Mouse (Mus musculus): ENCODE data around the gene Pramel6.
"Not testable (repeated sequence)": the region's sequence is repeated elsewhere in the genome, so short reads cannot be mapped to it uniquely, and the experiment has no call there.

Gene Pramel6

DNA sequence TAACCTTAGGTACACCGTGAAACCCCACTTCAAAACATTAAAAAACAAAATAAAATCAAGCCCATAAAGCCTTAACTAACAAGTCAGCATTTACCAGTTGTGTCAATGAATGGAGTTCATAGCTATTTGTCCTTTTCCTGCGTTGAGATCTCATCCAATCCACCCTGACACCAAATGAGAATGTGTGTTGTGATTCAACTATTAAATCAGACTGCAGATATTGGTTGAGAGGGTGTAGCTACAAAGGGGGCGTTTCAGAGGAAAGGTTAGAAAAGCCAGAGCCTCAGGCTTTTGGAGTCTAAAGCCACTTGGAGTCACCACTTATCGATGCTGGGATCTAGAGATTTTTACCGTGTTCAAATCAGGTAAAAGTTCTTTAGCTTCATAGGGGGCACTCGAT is at the start of gene Pramel6:
Pramel6 (plus strand) TSS at position 301 of the 400 bp plus-strand sequence.
- no peak for DNase-seq (ENCODE audit: extremely low spot score, low read depth, low spot score)

DNA sequence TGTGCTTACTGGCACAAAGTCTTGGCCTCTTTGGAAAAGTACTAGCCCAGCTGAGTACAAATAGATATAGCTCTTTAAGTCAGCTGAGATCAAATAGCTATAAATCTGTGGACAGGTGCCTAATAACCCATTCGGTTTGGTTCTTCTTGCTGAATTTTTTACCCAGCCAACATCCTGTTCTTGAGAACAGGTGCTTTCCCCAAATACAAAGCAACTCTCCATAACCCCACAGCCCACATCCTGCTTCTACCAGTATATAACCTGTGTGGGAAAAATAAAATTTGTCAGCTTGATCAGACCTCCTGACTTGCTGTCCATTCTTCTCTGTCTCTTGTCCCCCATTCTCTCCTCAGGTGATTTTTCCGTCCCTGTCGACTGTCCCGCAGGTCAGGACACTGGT is 44.6 kb upstream of the Pramel6 start:
- DNase-seq (ENCODE audit: extremely low spot score, low read depth, low spot score): no peak

DNA sequence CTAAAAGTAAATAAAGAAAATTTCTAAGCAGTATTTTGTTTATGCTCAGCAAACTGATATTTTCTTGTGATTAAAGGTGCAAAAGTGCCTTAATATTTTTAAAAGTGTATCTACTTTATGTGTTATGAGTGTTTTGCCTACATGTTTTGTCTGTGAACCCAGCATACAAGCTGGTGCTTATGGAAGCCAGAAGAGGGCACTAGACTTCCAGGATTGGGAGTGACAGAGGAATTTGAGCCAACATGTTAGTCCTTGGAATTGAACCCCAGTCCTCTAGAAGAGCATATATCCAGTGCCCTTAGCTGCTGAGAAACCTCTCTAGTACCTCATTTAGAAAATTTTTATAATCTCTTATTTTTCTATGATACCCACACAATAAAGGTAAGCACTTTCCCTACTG is 26.2 kb upstream of the Pramel6 start:
- no peak for DNase-seq (ENCODE audit: extremely low spot score, low read depth, low spot score)

DNA sequence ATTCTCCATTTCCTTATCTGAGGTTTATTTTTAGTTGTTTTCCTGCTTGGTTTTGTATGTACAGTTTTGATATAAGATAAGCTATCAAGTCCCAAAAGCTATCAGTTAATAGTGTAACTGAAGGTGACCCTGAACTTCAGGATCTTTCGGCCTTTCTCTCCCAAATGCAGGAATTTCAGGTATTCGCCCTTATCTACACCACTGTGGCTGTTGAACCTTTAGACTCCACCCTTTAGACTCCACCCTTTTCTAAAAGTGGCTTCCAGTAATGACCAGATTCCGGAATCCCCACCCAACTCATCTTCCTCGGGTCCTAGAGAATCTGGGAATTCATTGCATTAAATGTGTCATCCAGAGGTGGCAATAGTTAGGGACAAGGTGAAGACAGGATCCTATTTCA is 25.2 kb upstream of the Pramel6 start:
- DNase-seq (ENCODE audit: extremely low spot score, low read depth, low spot score): no peak

DNA sequence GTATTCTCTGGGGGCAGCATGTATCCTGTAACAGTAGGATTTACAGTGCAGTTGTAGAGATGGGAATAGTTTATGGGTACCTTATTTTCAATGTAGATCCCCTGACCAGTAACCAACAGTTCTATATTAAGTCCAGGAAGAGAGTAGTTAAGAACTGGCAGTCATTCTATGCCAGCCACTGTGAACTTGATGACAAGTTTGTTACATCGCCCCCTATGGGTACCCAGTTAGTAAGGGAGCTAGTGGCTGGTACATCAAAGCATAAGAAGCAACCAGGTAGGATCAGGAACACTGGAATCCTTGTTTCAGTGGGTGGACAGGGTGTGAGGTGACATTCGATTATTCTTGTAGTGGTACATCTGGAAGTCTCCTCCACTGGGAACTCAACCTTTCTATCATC is 24.1 kb upstream of the Pramel6 start:
- no peak for DNase-seq (ENCODE audit: extremely low spot score, low read depth, low spot score)

DNA sequence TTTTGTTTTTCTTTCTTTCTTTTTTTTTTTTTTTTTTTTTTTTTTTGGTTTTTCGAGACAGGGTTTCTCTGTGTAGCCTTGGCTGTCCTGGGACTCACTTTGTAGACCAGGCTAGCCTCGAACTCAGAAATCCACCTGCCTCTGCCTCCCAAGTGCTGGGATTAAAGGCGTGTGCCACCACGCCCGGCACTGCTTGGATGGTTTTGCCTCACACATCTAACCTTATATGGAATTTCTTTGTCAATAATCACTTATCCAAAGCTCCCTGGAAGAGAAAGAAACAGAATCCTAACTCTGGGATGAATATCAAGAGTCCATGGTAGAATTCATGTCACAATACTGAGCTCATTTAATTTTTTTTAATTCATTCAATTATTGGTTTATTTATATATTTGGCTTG is 9.4 kb upstream of the Pramel6 start, which contains the start of gene Pramel7:
Pramel7 (minus strand) TSS at position 101 of the 400 bp plus-strand sequence.
- DNase-seq (ENCODE audit: extremely low spot score, low read depth, low spot score): not testable (repeated sequence)

DNA sequence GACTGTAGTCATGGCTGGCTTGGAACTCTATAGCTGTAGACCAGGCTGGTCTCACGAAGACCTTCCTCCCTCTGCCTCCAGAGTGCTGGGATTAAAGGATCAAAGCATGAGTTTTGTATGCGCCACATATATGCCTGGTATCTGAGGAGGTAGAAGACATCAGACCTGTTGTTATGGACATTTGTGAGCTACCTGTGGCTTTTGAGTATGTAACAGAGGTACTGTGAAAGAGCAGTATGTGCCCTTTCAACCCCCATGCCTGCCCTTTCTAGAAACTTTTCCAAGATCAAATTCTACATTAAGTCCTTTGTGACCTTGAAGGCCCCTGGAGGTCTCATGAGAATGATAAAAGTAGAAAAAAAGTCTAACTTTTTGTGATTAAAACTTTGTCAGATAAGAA is 8.7 kb downstream of the Pramel6 start:
- no peak for DNase-seq (ENCODE audit: extremely low spot score, low read depth, low spot score)

DNA sequence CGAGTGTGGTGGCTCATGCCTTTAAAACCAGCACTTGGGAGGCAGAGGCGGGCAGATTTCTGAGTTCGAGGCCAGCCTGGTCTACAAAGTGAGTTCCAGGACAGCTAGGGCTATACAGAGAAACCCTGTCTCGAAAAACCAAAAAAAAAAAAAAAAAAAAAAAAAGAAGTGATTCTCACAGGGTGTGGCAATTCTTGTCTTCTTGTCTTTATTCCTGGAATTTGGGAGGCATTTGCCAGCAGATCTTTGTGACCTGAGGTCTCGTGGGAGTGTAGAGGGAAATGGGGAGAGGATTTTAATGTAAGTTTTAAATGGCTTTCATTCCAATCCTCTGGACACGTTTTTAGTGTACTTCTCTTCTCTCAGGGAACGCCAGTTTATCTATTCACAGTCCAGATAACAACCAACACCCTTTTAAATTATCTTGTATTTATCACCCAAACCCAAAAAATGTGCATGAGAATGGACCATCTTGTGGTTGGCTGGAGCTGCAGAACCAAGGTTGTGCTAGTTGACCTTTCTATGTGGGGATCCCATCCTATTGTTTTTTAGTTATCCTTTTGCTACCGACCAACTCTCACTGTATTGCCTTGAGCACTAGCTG is 9.2 kb downstream of the Pramel6 start:
- DNase-seq (ENCODE audit: extremely low spot score, low read depth, low spot score): no peak

DNA sequence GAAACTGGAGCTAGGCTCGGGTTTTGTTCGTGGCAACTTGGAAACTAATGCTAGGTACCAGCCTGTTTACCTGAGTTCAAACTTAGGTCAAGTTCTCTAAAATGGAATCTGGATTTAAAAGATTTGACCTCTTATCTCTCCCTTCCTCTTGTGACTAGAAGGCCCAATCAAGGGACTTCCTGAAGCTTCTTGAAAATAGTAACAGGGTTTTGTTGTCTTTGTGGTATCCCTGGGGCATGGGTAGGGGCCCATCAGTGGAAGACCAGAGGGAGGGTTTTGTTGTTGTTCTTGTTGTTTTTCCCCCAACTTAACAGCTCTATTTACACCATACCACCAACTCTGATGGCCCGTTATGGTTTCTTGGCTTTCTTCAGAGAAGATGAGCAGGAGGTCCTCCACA is 10.2 kb downstream of the Pramel6 start:
- no peak for DNase-seq (ENCODE audit: extremely low spot score, low read depth, low spot score)

DNA sequence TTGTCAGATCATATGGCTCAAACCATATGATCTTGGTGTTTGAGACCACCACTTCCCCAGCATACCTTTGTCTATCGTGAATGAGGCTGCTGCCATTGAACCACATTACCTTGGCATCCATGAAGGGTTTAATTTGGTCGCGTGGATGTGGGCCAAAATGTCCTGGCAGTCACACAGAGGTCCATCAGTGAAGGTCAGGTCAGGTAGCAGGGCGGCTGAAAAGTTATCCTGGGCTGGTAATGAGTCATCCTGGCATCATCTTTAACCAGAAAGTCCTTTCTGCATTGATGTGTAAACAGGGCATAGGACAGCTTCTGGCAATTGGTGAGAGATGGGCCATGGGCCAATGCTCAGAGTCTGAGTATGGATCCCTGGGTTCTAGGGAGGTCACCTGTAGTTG is 14.3 kb downstream of the Pramel6 start:
- no peak for DNase-seq (ENCODE audit: extremely low spot score, low read depth, low spot score)

DNA sequence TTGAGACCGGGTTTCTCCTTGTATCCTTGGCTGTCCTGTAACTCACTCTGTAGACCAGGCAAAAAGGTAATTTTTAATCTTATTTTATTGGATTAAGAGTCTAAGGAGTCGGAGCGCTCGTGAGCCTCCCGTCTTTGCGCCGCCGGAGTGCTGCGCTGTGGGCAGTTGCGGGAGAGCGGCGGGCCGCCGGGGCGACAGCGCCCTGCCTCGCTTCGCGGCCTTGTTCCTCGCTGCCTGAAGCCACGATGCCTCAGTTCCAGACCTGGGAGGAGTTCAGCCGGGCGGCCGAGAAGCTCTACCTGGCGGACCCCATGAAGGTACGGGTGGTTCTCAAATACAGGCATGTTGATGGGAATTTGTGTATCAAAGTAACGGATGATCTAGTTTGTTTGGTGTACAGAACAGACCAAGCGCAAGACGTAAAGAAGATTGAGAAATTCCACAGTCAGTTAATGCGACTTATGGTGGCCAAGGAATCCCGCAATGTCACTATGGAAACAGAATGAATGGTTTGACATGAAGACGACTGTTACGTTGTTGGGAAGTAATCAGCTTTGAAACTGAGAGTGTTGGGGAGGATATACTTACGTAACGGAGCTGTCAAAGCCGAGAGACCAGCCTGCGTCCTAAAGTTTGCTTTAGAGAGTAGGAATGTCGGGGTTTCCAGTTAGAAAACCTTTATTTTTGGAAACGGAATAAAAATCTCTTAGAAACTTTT is 19.7 kb downstream of the Pramel6 start:
- not testable (repeated sequence) for DNase-seq (ENCODE audit: extremely low spot score, low read depth, low spot score)

DNA sequence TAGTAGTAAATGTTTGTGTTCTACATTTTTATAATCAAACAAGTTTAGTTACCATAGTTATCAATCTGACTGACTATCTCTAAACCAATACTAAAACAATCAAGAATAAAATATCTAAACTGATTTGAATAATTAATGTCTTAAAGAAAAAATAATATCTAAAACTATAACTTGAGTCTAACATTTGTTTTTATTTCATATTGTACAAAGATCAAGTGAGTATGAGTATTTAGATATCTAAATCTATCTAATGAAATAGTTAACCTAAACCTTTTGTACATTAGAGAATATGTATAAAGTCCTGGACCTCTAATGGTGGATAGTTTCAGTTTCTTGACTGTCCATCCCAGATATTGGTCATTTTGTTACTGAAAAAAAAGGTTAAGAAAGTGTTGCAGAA is 25.1 kb downstream of the Pramel6 start, which contains the start of gene Olfr153:
Olfr153 (plus strand) TSS at position 301 of the 400 bp plus-strand sequence.
- no peak for DNase-seq (ENCODE audit: extremely low spot score, low read depth, low spot score)

DNA sequence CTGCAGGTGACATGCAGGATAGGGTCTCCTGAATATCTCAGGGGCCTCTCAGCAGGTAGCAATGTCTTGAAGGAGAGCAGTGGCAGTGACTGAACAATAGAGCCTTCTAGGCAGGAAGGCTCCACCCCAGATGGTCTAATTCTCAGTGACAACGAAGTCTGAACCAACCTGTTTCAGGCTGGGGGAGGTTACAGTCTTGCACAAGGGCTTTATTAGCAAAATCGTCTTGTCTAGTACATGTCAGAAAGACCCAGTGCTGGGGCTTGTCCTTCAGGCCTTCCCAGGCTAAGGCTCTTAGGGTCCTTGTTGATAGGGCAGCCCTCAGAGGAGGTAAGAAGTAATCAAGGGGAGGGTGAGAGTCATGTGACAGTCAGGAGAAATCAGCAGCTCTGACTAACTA is 28.5 kb downstream of the Pramel6 start:
- DNase-seq (ENCODE audit: extremely low spot score, low read depth, low spot score): no peak

DNA sequence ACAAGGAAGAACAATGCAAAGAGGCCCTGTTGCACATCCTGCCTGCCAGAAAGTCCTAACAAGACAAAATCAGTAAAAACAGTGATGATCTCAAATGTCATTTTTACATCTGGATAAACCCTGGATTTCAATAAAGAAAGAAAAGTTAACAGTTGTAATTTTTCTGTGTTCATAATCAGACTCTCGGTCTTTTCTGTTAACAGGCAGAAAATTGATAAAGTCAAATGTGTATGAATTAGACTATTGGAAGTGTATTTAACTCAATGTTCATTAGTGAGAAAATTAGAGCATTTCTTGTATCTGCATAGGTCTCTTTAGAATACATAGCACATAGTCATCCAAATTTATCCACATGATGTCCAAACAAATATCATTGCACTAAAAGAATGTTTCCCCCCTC is 39.1 kb downstream of the Pramel6 start, which contains the start of gene Olfr1128:
Olfr1128 (minus strand) TSS at position 101 of the 400 bp plus-strand sequence.
- no peak for DNase-seq (ENCODE audit: extremely low spot score, low read depth, low spot score)

Data from hindlimb bud, embryonic 11.5 days (tissue).